Mouse (Mus musculus): ENCODE results near the gene Cdc5l.
"Not testable (repeated sequence)": the region's sequence is repeated elsewhere in the genome, so short reads cannot be mapped to it uniquely, and the experiment has no call there.

DNA sequence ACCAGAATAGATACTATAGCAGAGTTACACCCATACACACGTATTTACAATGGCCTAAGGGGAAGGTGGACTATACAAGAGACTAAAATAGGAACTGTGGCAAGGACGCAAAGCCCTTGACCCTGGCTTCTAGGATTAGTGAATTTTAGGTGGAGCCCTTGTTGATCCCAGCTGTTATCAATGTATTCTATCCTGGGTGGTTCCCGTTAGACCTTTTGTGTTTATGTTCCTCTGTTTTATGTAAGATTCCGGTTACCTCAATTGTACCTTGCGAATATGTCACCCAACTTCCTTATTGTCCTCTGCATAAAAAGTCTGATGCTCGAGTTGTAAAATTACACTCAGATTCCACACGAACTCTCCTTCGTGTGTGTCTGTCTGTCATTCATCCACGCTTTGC, 22.2 kb upstream of the Cdc5l start:
- not testable (repeated sequence) for TF ChIP-seq POLR2A (IDR thresholded peaks at IDR 0.05; ENCODE audit: insufficient read depth, low read length); CTCF (IDR thresholded peaks at IDR 0.05; ENCODE audit: low read depth, low read length); EP300 (IDR thresholded peaks at IDR 0.05; ENCODE audit: insufficient read depth, low read depth, low read length)
